Mouse (Mus musculus) spleen, adult 2 months (tissue): ENCODE data around the gene Rtf1. TPM values are rescaled to one million over a fixed set of nuclear protein-coding genes. Genes with fewer than 3 reads are reported as not detected.

Source experiments
- DNase-seq, 2 experiments: peaks; one replicate each; pipeline versions ENCODE4 v3.0.0 to v3.0.0-alpha.2; 2012 to 2021; ENCODE audit warnings: low spot score in 2 of 2, low read depth in 1 of 2
- H3K27ac ChIP-seq: fragments of 200-500 bp; 2 replicates; pipeline ENCODE4 v1.5.1; 2012; ENCODE audit warnings: low read length, inconsistent platforms; ENCODE audit not compliant: insufficient read depth
- H3K27me3 ChIP-seq: fragments of 200-500 bp; 2 replicates; pipeline ENCODE4 v1.6.1; 2012; ENCODE audit warnings: mild to moderate bottlenecking, moderate library complexity, low read length, inconsistent platforms; ENCODE audit not compliant: control insufficient read depth, insufficient read depth
- H3K36me3 ChIP-seq: fragments of 200-500 bp; 2 replicates; pipeline ENCODE4 v1.6.1; 2012; ENCODE audit warnings: mild to moderate bottlenecking, low read length, inconsistent platforms; ENCODE audit not compliant: control insufficient read depth, insufficient read depth
- H3K4me1 ChIP-seq: fragments of 200-500 bp; 2 replicates; pipeline ENCODE4 v1.6.1; 2011; ENCODE audit warnings: inconsistent platforms; ENCODE audit not compliant: control insufficient read depth, insufficient read depth, insufficient read length
- H3K4me3 ChIP-seq: fragments of 200-500 bp; 2 replicates; pipeline ENCODE4 v1.5.1; 2011; ENCODE audit warnings: mild to moderate bottlenecking, inconsistent platforms; ENCODE audit not compliant: insufficient read depth, insufficient read length; ENCODE audit errors: extremely low read depth
- CTCF ChIP-seq: fragments of 200-500 bp; IDR thresholded peaks from 2 replicates; pipeline ENCODE4 v1.5.1; 2011; ENCODE audit warnings: mild to moderate bottlenecking, inconsistent platforms; ENCODE audit not compliant: insufficient read depth, insufficient read length, insufficient replicate concordance; ENCODE audit errors: extremely low read depth
- POLR2A ChIP-seq: fragments of 200-500 bp; IDR thresholded peaks from 2 replicates; pipeline ENCODE4 v1.6.1; 2011; ENCODE audit warnings: low read depth, low read length, inconsistent platforms
- WGBS: fragments of 180-500 bp; shearing (Covaris S2); methylation state at CpG from one replicate; pipeline ENCODE4 v1.1.7; 2018; 5-methylcytosine and 5-hydroxymethylcytosine counted together
- polyA plus RNA-seq: library from polyadenylated mRNA; depleted of rRNA; stranded (reverse); fragments of >200 nt; gene quantifications from 2 replicates; pipeline ENCODE4 v1.2.3, GENCODE M21; 2012

The Rtf1 gene
- polyA plus RNA-seq, 1 experiment = 7.9 TPM

GRCm38 (mm10) chr2:119743176-119743807 lies 68.4 kb downstream of the Rtf1 start:
- H3K36me3 ChIP-seq = no peaks in the 10 kb centered on the region
- peaks cover 22% of the 10 kb centered on the region for H3K4me1 ChIP-seq
- no peak for DNase-seq
- 17% methylated on average over 31 of the region's 31 CpGs for WGBS
- H3K4me3 ChIP-seq = peak overlapping the region; percentile 94
- peaks cover 10% of the 10 kb centered on the region for H3K27me3 ChIP-seq
- TF ChIP-seq POLR2A (no peak), CTCF (no peak)
- H3K27ac ChIP-seq = no peak overlapping the region

GRCm38 (mm10) chr2:119743808-119744162 lies 68.9 kb downstream of the Rtf1 start:
- 28% methylated on average over 22 of the region's 22 CpGs for WGBS

GRCm38 (mm10) chr2:119744163-119745111 lies 69.6 kb downstream of the Rtf1 start:
- Histone ChIP-seq H3K27me3 (peaks cover 10% of the 10 kb centered on the region), H3K4me3 (no peak overlapping the region; the same call in 1 of the 2 replicates)
- 18% methylated on average over 46 of the region's 46 CpGs for WGBS

More at GRCm38 (mm10) chr2:119743808-119744162, 68.9 kb downstream of the Rtf1 start:
- Histone ChIP-seq H3K4me1 (peaks cover 22% of the 10 kb centered on the region), H3K36me3 (no peaks in the 10 kb centered on the region), H3K4me3 (no peak overlapping the region; the same call in 1 of the 2 replicates), H3K27ac (no peak overlapping the region), H3K27me3 (peaks cover 10% of the 10 kb centered on the region)
- DNase-seq = no peak
- no peak for TF ChIP-seq POLR2A
- TF ChIP-seq CTCF = no peak

GRCm38 (mm10) chr2:119745281-119745680 lies 70.4 kb downstream of the Rtf1 start:
- peak in 1 of 2 experiments; percentile 29 for DNase-seq
- no peak overlapping the region for H3K27ac ChIP-seq
- 8% methylated on average over 1 of the region's 1 CpGs for WGBS

More at GRCm38 (mm10) chr2:119744163-119745111, 69.6 kb downstream of the Rtf1 start:
- no peak for DNase-seq
- peaks cover 22% of the 10 kb centered on the region for H3K4me1 ChIP-seq
- no peaks in the 10 kb centered on the region for H3K36me3 ChIP-seq
- no peak for TF ChIP-seq POLR2A
- TF ChIP-seq CTCF = no peak
- H3K27ac ChIP-seq = no peak overlapping the region

GRCm38 (mm10) chr2:119747554-119747953 lies 72.7 kb downstream of the Rtf1 start:
- peaks cover 18% of the 10 kb centered on the region for H3K4me1 ChIP-seq
- TF ChIP-seq CTCF = no peak
- TF ChIP-seq POLR2A = no peak
- 79% methylated on average over 7 of the region's 7 CpGs for WGBS

More at GRCm38 (mm10) chr2:119745281-119745680, 70.4 kb downstream of the Rtf1 start:
- H3K4me1 ChIP-seq = peaks cover 22% of the 10 kb centered on the region
- H3K27me3 ChIP-seq = peaks cover 10% of the 10 kb centered on the region
- H3K36me3 ChIP-seq = no peaks in the 10 kb centered on the region
- H3K4me3 ChIP-seq = no peak overlapping the region
- TF ChIP-seq CTCF (no peak; the same call in 1 of the 2 replicates), POLR2A (no peak)

GRCm38 (mm10) chr2:119749260-119749659 lies 74.4 kb downstream of the Rtf1 start:
- H3K36me3 ChIP-seq = no peaks in the 10 kb centered on the region
- DNase-seq = no peak
- H3K4me3 ChIP-seq = no peak overlapping the region
- H3K27me3 ChIP-seq = peaks cover 2% of the 10 kb centered on the region
- 95% methylated on average over 13 of the region's 13 CpGs for WGBS
- no peak for TF ChIP-seq CTCF
- TF ChIP-seq POLR2A = no peak
- H3K27ac ChIP-seq = no peak overlapping the region
- peaks cover 4% of the 10 kb centered on the region; the same call in 1 of the 2 replicates for H3K4me1 ChIP-seq

More at GRCm38 (mm10) chr2:119747554-119747953, 72.7 kb downstream of the Rtf1 start:
- no peak overlapping the region for H3K4me3 ChIP-seq
- peaks cover 10% of the 10 kb centered on the region for H3K27me3 ChIP-seq
- no peaks in the 10 kb centered on the region for H3K36me3 ChIP-seq
- no peak overlapping the region for H3K27ac ChIP-seq
- no peak for DNase-seq
